Mouse (Mus musculus) liver, postnatal 0 days (tissue): ENCODE measurements around the gene Ddb2.

ENCODE experiments used
- CTCF ChIP-seq: sonication (generic); IDR thresholded peaks from 2 replicates; pipeline ENCODE4 v1.5.1; 2016; ENCODE audit warnings: antibody characterized with exemption, low read depth
- EP300 ChIP-seq: IDR thresholded peaks from 2 replicates; pipeline ENCODE4 v1.6.1; 2016; ENCODE audit warnings: antibody characterized with exemption, low read depth, mild to moderate bottlenecking

DNA sequence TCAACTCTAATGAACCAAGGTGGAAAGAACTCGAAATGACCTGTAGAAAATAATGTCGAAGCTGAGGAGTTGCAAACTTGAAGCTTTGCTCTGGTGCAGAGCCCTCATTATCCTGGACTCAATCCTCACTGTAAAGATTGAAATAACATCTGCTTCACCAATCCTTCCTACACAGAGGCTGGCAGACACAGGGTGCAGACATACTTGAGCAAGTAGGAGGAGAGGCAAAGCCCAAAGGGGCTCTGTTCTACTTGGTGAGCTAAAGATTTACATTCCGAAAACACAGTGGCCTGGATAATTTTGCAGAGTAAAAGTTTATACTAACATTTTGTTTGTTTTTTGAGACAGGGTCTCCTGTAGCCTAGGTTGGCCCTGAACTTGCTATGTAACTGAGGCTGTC lies 37.9 kb downstream of the Ddb2 start:
- TF ChIP-seq CTCF (no peak), EP300 (no peak)
